Mouse (Mus musculus) forebrain, postnatal 0 days (tissue): ENCODE results near the gene Idi1. TPM values are rescaled to one million over a fixed set of nuclear protein-coding genes. Genes with fewer than 3 reads are reported as not detected.
"Not testable (repeated sequence)": the region's sequence is repeated elsewhere in the genome, so short reads cannot be mapped to it uniquely, and the experiment has no call there.

Source experiments
- ATAC-seq: fragments of 200-750 bp; cut with Nextera tagmentation; 2 replicates; pipeline ENCODE4 v1.8.0; 2017; ENCODE audit warnings: mild to moderate bottlenecking, moderate library complexity
- DNase-seq: peaks from one replicate; pipeline ENCODE4 v3.0.0-alpha.2; 2015
- H3K27ac ChIP-seq: fragments of 300-500 bp; sonication (generic); 2 replicates; pipeline ENCODE4 v1.5.1; 2014; ENCODE audit warnings: low read depth, mild to moderate bottlenecking, antibody characterized with exemption, low read length, moderate library complexity, mixed read lengths
- H3K27me3 ChIP-seq: fragments of 300-500 bp; sonication (generic); 2 replicates; pipeline ENCODE4 v1.6.1; 2014; ENCODE audit warnings: mild to moderate bottlenecking, low read length, mixed read lengths; ENCODE audit not compliant: insufficient read depth
- H3K36me3 ChIP-seq: fragments of 300-500 bp; sonication (generic); 2 replicates; pipeline ENCODE4 v1.6.1; 2014; ENCODE audit warnings: mild to moderate bottlenecking, moderate library complexity; ENCODE audit not compliant: insufficient read depth
- H3K4me1 ChIP-seq: fragments of 300-500 bp; sonication (generic); 2 replicates; pipeline ENCODE4 v1.6.1; 2014; ENCODE audit warnings: antibody characterized with exemption; ENCODE audit not compliant: insufficient read depth
- H3K4me2 ChIP-seq: fragments of 300-500 bp; sonication (generic); 2 replicates; pipeline ENCODE4 v1.6.1; 2014; ENCODE audit warnings: low read depth, mild to moderate bottlenecking, moderate library complexity
- H3K4me3 ChIP-seq: fragments of 300-500 bp; sonication (generic); 2 replicates; pipeline ENCODE4 v1.5.1; 2014; ENCODE audit warnings: low read depth, low read length, mixed read lengths
- H3K9ac ChIP-seq: fragments of 300-500 bp; sonication (generic); 2 replicates; pipeline ENCODE4 v1.6.1; 2014; ENCODE audit warnings: mild to moderate bottlenecking
- H3K9me3 ChIP-seq: fragments of 300-500 bp; sonication (generic); 2 replicates; pipeline ENCODE4 v1.6.1; 2016; ENCODE audit warnings: low read length
- CTCF ChIP-seq: sonication (generic); IDR thresholded peaks from 2 replicates; pipeline ENCODE4 v1.5.1; 2016; ENCODE audit warnings: antibody characterized with exemption, control low read depth, low read depth
- WGBS: fragments of 180-500 bp; shearing (Covaris S2); extraction: QIAGEN DNeasy Blood & Tissue Kit; methylation state at CpG from one replicate; pipeline ENCODE4 v1.1.7; 2014; 5-methylcytosine and 5-hydroxymethylcytosine counted together
- polyA plus RNA-seq: library from polyadenylated mRNA; unstranded; fragments of >200 nt; fragmentation: Nextera tagmentation; extraction: Ambion mirVana; gene quantifications from 2 replicates; pipeline ENCODE4 v1.2.1, GENCODE M21; 2015
- total RNA-seq: library from RNA; depleted of rRNA; stranded (reverse); fragments of >200 nt; gene quantifications from 2 replicates; pipeline ENCODE4 v1.2.3, GENCODE M21; 2014

The Idi1 gene
- total and polyA plus RNA-seq, 2 experiments from 2014 or later: 61.0 to 74.9 TPM

DNA sequence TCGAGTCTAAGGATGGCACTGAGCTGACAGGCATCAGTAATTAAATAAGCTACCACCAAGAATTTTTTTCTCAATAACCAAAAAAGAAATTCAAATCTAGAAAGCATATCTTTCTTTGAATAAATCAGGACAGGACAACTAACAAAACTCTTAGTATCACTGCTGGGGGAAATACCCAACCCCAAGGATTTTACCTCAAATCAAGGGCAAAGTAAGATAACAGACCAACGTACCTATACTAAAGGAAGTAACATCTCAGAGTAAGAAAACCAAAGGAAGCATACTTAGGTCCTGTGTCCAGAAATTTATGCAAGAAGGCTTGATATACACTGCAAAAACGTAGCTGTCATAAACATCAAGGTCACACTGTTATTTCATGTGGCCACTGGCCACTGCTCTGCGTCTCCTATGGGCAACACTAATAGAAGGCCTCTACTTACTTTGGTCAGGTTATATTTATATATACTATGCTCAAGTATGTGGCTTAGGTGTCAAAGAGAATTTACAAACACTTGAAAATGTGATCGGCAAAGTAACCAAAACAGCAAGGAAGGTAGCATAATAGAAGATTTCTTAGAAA lies 15.6 kb upstream of the Idi1 start:
- Histone ChIP-seq H3K4me3 (peak overlapping the region; percentile 72), H3K27me3 (no peaks in the 10 kb centered on the region), H3K4me2 (peak overlapping the region; percentile 79), H3K4me1 (peaks cover 18% of the 10 kb centered on the region), H3K27ac (no peak overlapping the region), H3K36me3 (no peaks in the 10 kb centered on the region), H3K9me3 (no peaks in the 10 kb centered on the region), H3K9ac (peak overlapping the region; percentile 79)
- DNase-seq (no peak), ATAC-seq (no peak)
- no peak for TF ChIP-seq CTCF
- 73% methylated on average over 5 of the region's 5 CpGs for WGBS

DNA sequence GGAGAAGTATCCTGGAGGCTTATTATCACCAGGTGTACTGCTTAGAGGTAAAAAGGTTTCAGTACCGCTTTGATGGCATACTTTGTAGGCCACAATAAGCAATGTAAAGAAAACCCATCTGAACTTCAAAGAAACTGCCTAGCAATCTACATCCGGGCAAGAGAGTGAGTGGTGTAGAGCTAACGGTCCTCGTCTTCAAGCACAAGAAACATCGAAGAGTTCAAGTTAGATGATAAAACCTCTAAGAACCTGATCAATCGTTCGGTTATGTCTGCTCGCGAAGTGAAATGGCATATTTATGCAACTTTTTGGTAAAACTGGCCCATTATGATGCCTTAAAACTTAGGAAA lies 15.2 kb upstream of the Idi1 start:
- H3K9ac ChIP-seq: peak overlapping the region; percentile 79
- WGBS: 6% methylated on average over 9 of the region's 9 CpGs
- ATAC-seq (no peak), DNase-seq (no peak)
- H3K27me3 ChIP-seq: no peaks in the 10 kb centered on the region
- no peaks in the 10 kb centered on the region for H3K36me3 ChIP-seq
- H3K9me3 ChIP-seq: no peaks in the 10 kb centered on the region
- peak overlapping the region; percentile 79 for H3K4me2 ChIP-seq
- peak overlapping the region; percentile 96; the same call in 1 of the 2 replicates for H3K27ac ChIP-seq
- peaks cover 18% of the 10 kb centered on the region for H3K4me1 ChIP-seq
- H3K4me3 ChIP-seq: peak overlapping the region; percentile 72
- no peak for TF ChIP-seq CTCF

- DNase-seq (peak; percentile 95), ATAC-seq (peak; percentile 90)
- peak overlapping the region; percentile 79 for H3K4me2 ChIP-seq
- 1% methylated on average over 57 of the region's 57 CpGs for WGBS
- peak overlapping the region; percentile 72 for H3K4me3 ChIP-seq
- peaks cover 18% of the 10 kb centered on the region for H3K4me1 ChIP-seq
- no peaks in the 10 kb centered on the region for H3K9me3 ChIP-seq
- TF ChIP-seq CTCF: peak; percentile 99
- peak overlapping the region; percentile 79 for H3K9ac ChIP-seq
- H3K36me3 ChIP-seq: no peaks in the 10 kb centered on the region
- H3K27ac ChIP-seq: peak overlapping the region; percentile 96
- no peaks in the 10 kb centered on the region for H3K27me3 ChIP-seq
These were observed 14.6 kb upstream of the Idi1 start for GRCm38 (mm10) chr13:8870510-8871313.

DNA sequence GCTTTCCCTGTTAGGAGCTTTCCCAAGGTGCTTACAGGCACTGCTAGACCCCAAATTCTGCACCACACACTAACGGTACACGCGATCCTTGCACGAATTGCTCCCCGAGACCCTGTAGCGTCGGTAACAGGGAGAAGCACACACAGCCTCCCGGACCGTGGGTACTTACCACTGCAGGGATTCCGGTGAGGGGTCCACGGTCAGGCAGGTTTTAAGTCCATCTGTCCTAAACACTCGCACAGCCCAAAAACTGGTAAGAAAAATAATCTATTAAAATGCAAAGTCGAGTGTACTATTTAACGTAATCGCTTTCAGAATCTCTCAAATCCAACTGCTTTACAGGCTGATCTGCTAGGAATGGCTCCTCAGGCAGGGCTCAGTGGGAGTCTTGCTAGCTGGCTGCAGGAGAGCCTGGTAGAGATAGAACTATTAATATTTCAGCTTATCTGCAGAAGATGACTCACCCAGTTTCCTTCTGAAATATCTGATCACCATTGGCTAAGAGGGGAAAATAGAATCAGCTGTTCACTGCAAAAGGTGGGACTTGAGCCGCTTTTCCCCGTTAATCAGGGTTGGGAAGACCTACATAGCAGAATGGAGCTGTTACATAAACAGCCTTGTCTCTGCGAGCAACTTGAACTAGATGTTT lies 13.9 kb upstream of the Idi1 start, which contains the start of gene Wdr37:
Wdr37 (minus strand) TSS at position 596 of the 649 bp plus-strand sequence.
- H3K4me3 ChIP-seq: peak within 1 kb of the TSS; percentile 72
- H3K27ac ChIP-seq: peak within 1 kb of the TSS; percentile 96
- H3K9ac ChIP-seq: peak within 1 kb of the TSS; percentile 79
- H3K4me1 ChIP-seq: peaks cover 18% of the 10 kb centered on the region
- H3K36me3 ChIP-seq: no peaks in the 10 kb centered on the region
- DNase-seq (no peak), ATAC-seq (peak; percentile 68)
- H3K27me3 ChIP-seq: no peaks in the 10 kb centered on the region
- under 1% methylated on average over 18 of the region's 18 CpGs for WGBS
- peak within 1 kb of the TSS; percentile 79 for H3K4me2 ChIP-seq
- no peak for TF ChIP-seq CTCF
- no peaks in the 10 kb centered on the region for H3K9me3 ChIP-seq

GRCm38 (mm10) chr13:8873776-8874175 lies 11.5 kb upstream of the Idi1 start:
- Histone ChIP-seq H3K4me3 (no peak overlapping the region), H3K36me3 (no peaks in the 10 kb centered on the region), H3K27ac (no peak overlapping the region), H3K9ac (no peak overlapping the region), H3K4me2 (no peak overlapping the region), H3K4me1 (peaks cover 14% of the 10 kb centered on the region), H3K9me3 (no peaks in the 10 kb centered on the region), H3K27me3 (no peaks in the 10 kb centered on the region)
- no peak for DNase-seq
- TF ChIP-seq CTCF: no peak
- WGBS: 96% methylated on average over 1 of the region's 1 CpGs
- ATAC-seq: no peak

- DNase-seq: no peak
- H3K36me3 ChIP-seq: no peaks in the 10 kb centered on the region
These were observed 3.7 kb upstream of the Idi1 start for GRCm38 (mm10) chr13:8881611-8882010.

DNA sequence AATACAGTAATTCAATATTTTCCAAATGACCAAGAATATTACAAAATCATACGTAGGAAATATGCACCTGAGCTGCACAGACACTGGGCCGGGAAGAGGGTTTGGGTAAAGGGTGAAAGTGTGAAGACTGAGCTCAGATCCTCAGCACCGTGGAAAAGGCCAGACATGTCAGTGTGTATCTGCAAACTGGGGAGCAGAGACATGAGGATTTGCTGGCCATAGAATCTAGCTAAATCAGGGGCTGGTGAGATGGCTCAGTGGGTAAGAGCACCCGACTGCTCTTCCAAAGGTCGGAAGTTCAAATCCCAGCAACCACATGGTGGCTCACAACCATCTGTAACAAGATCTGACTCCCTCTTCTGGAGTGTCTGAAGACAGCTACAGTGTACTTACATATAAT lies 1.4 kb upstream of the Idi1 start:
- H3K9me3 ChIP-seq, H3K27ac ChIP-seq, H3K4me3 ChIP-seq, H3K4me1 ChIP-seq, H3K4me2 ChIP-seq, ATAC-seq, H3K27me3 ChIP-seq, H3K36me3 ChIP-seq, H3K9ac ChIP-seq, DNase-seq: not testable (repeated sequence)
- WGBS: 86% methylated on average over 5 of the region's 5 CpGs

More at GRCm38 (mm10) chr13:8881611-8882010, 3.7 kb upstream of the Idi1 start:
- Histone ChIP-seq H3K4me3 (no peak overlapping the region), H3K9ac (no peak overlapping the region), H3K27me3 (no peaks in the 10 kb centered on the region), H3K4me2 (no peak overlapping the region), H3K9me3 (no peaks in the 10 kb centered on the region), H3K27ac (no peak overlapping the region), H3K4me1 (0 out of 2 replicates have a peak, but pooled peaks cover 3% of the 10 kb centered on the region)
- ATAC-seq: no peak
- TF ChIP-seq CTCF: no peak
- 63% methylated on average over 3 of the region's 3 CpGs for WGBS
